Mouse (Mus musculus) lung, adult 2 months (tissue): Measurements from ENCODE around the gene Scp2. TPM values are rescaled to one million over a fixed set of nuclear protein-coding genes. Genes with fewer than 3 reads are reported as not detected.

Source experiments
- DNase-seq: peaks from one replicate; pipeline ENCODE4 v3.0.0; 2022
- H3K4me1 ChIP-seq: fragments of 200-500 bp; 2 replicates; pipeline ENCODE4 v1.6.1; 2011; ENCODE audit warnings: low read length; ENCODE audit not compliant: control insufficient read depth, insufficient read depth
- H3K4me3 ChIP-seq: fragments of 200-500 bp; replicated peaks from 2 replicates; pipeline ENCODE3; 2011; ENCODE audit warnings: low read depth, mild to moderate bottlenecking, control low read depth, low read length; ENCODE audit errors: extremely low read depth
- CTCF ChIP-seq: fragments of 200-500 bp; IDR thresholded peaks from 2 replicates; pipeline ENCODE4 v1.5.1; 2011; ENCODE audit warnings: mild to moderate bottlenecking, low read length, control low read depth; ENCODE audit not compliant: insufficient read depth
- POLR2A ChIP-seq: fragments of 200-500 bp; IDR thresholded peaks from 2 replicates; pipeline ENCODE4 v1.6.1; 2011; ENCODE audit warnings: low read depth, mild to moderate bottlenecking, control low read depth, low read length, borderline replicate concordance; ENCODE audit errors: extremely low read depth
- WGBS: fragments of 180-500 bp; shearing (Covaris S2); methylation state at CpG from one replicate; pipeline ENCODE4 v1.1.7; 2018; 5-methylcytosine and 5-hydroxymethylcytosine counted together
- polyA plus RNA-seq: library from polyadenylated mRNA; depleted of rRNA; stranded (reverse); fragments of >200 nt; gene quantifications from 2 replicates; pipeline ENCODE4 v1.2.3, GENCODE M21; 2012

The Scp2 gene
- polyA plus RNA-seq, 1 experiment = 185 TPM

DNA sequence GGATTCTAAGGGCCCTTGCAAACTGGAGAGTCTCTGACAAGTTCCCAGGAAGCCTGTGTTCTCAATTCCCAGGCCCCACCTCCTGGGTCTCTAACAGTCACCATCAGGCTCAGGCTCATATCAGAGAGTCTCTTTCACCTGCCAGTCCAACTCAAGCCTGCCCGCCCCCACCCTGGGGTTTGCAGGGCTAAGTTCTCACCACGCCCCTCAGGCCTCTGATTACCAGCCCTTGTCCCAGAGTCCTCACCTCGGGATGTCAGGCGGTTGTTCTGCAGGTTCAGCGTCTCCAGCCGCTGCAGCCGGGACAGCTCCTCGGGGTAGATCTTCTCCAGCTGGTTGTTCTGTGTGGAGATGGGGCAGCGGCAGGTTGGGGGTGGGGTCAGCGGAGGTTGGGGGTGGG is 119.5 kb downstream of the Scp2 start:
- TF ChIP-seq POLR2A = peak; percentile 30; the same call in 1 of the 2 replicates
- TF ChIP-seq CTCF = no peak
- WGBS = 36% methylated on average over 10 of the region's 10 CpGs
- Histone ChIP-seq H3K4me3 (no peak overlapping the region), H3K4me1 (no peaks in the 10 kb centered on the region; the same call in 1 of the 2 replicates)
- peak; percentile 48 for DNase-seq

DNA sequence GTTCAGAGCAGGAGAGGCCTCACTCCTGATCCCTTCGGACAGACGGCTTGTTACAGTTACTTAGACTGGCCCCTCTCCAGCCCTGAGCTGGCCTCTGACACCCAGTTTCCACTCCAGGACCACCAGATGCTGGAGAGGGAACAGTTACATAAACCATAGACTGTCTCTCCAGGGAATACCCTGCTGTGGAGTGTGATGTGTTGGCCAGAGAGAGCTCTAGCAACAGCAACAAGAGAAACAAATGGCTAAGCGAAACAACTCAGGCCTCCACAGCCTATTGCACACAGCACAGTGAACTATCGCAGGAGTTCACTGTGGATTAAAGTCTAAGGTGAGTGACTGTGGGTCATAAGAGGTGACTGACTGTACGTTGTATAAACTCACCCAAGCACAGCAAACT is 120.2 kb downstream of the Scp2 start:
- TF ChIP-seq CTCF (no peak), POLR2A (no peak)
- no peaks in the 10 kb centered on the region; the same call in 1 of the 2 replicates for H3K4me1 ChIP-seq
- DNase-seq = no peak
- no peak overlapping the region for H3K4me3 ChIP-seq
- 53% methylated on average over 5 of the region's 5 CpGs for WGBS

DNA sequence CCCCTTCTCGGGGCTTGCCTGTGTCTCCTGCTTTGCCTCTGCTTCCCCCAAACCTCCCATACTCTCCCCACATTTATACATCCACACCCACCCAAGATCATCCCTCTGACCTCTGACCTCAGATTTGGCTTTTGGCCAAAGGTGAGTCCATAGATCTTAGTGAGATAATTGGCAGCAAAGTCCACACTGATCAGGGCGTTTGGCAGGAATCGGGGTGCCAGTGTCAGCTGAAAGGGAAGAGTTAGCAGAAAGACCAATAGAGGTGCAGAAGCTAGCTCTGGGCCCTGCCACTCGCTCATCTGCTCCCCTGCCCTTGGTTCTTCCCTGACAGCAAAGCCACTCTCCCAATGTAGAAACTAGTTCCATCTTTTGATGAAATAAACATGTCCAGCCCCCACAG is 121.6 kb downstream of the Scp2 start:
- 81% methylated on average over 4 of the region's 4 CpGs for WGBS

DNA sequence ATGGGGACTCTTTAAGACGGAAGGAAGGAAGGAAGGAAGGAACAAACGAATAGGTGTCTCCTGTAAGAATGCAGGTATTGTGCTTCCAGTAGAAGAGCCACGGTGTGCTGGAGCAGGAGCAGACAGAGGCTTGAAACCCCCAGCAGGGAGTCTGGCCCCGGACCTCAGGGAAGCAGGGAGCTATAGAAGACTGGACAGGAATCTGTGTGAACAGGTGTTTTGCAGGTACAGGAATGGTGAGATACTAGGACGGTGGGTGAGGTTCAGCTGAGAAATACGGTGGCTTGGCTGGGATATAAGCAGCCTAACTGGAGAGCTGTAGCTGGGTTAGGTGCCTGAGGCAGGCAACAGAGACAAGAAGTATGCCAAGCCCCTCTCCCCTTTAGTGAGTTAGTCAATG is 124.6 kb downstream of the Scp2 start:
- no peak overlapping the region for H3K4me3 ChIP-seq
- 72% methylated on average over 6 of the region's 6 CpGs for WGBS
- TF ChIP-seq CTCF = no peak
- TF ChIP-seq POLR2A = no peak
- DNase-seq = no peak
- H3K4me1 ChIP-seq = peaks cover under 1% of the 10 kb centered on the region; the same call in 1 of the 2 replicates

More for the DNA sequence above, 121.6 kb downstream of the Scp2 start:
- Histone ChIP-seq H3K4me3 (no peak overlapping the region), H3K4me1 (no peaks in the 10 kb centered on the region; the same call in 1 of the 2 replicates)
- no peak for TF ChIP-seq CTCF
- TF ChIP-seq POLR2A = no peak
- DNase-seq = no peak

DNA sequence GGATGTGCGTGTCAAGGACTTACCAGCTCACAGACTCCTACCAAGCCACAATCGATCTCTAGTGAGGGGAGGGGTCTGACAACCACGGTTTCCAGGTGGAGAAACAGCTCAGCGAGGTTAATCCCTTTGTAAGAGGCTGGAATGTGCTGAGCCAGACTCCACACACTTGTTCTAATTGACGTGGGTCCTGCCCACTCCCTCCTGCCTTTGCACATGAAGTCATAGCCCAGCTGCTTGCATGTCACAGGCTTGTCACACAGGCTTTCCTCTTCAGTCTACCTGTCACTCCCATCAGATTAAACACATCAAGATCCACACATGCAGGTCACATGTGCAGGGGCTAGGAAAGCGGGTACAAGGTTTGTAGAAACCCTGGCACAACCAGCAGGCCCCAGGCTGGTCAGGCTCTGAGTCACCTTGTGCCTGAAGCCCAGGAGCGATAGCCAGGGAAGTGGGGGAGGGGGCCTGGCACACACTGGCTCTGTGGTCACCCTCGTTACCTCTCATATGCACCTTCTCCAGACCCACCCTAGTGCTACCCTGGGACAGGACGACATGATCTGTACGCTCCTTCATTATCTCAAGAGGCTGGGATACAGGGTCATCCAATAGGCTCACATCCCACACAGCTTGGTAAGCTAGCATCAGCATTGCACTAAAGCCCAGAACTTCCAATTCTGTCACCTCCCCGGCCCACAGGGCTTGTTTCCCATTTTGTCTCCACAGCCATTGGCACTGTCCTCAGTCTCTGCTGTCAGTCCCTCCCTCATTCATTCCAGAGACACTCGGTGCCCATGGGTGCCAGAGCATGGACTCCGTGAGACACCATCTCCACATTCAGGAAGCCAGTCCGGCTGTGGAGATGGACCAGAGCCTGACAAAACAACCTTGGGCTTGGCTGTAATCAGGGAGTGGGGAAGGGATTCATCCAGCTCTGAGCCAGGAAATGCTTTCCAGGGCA is 125.6 kb downstream of the Scp2 start:
- no peak for DNase-seq
- Histone ChIP-seq H3K4me3 (no peak overlapping the region), H3K4me1 (peaks cover 3% of the 10 kb centered on the region; the same call in 1 of the 2 replicates)
- WGBS = 47% methylated on average over 14 of the region's 14 CpGs
- no peak for TF ChIP-seq POLR2A
- no peak for TF ChIP-seq CTCF

DNA sequence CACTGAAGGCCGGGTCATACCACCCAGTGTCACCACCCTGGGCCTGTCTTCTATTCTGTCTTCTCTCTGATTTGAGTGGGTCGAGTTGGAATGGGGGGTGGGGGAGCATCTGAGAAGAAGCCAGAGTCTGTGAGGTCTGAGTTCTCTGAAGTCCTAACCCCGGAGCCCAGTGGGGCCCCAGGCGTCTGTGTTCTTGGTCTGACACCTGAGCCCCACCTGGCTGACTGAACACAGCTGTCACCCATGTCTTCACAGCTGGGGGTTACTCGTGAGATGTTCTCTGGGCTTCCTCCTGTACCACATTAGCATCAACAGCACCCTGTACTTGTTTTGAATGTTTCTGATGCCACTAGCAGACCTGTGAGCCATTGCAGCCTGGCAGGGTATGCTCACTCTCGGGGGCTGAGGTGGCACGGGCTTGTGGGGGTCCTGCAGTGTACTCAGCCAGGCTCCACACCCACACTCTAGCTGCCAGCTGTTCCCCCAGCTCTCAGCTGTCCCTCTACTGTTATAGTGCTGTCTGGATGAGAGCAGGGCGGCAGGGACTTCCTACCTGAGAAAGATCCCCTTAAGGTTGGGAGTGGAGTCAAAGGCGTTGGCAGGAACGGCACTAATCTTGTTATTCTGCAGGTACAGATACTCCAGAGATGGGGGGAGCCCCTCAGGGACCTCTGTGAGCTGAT is 126.4 kb downstream of the Scp2 start:
- Histone ChIP-seq H3K4me3 (no peak overlapping the region), H3K4me1 (peaks cover 3% of the 10 kb centered on the region; the same call in 1 of the 2 replicates)
- DNase-seq = no peak

DNA sequence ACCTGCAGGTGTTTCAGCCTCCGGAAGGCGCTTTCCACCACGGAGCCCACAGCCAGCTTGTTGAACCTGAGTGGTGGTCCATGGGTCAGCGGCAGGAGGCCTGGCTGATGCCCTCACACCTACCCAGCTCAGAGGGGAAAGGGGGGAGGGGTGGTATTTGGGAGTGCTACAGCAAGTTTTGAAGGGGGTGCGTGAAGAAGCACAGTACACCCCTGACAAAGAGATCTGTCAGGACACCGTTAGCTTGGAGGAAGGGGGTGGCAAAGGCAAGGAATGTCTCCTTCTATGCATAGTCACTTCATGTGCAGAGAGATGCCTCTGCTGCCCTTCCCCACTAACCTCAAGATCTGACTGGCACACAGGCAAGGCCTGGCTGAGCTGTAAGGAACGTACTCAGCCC is 127.0 kb downstream of the Scp2 start:
- TF ChIP-seq CTCF = no peak
- no peak for TF ChIP-seq POLR2A
- Histone ChIP-seq H3K4me3 (no peak overlapping the region), H3K4me1 (peaks cover 3% of the 10 kb centered on the region; the same call in 1 of the 2 replicates)
- 78% methylated on average over 7 of the region's 7 CpGs for WGBS
- DNase-seq = no peak

More for the DNA sequence above, 126.4 kb downstream of the Scp2 start:
- TF ChIP-seq POLR2A (no peak), CTCF (no peak)
- WGBS = 49% methylated on average over 10 of the region's 10 CpGs

DNA sequence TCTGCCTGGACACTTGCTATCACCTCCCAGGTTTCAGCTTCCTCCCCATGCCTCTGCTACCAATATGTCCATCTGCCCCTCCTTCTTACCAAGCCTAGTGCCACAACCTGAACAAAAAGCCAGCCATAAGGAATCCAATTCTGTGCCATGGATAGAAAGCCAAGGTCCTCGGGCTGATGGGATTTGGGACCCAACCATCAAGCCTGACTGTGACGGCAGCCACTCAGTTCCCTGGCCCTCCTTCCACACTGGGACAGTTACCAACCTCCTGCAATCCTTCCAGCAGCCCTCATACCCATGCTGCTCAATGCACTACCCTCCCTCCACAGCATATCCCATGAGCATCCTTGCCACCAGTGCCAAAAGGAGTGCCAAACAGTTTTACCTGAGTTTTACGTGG is 128.5 kb downstream of the Scp2 start:
- 76% methylated on average over 3 of the region's 3 CpGs for WGBS
- DNase-seq = no peak
- TF ChIP-seq CTCF (no peak), POLR2A (no peak)
- H3K4me3 ChIP-seq = no peak overlapping the region
- H3K4me1 ChIP-seq = peaks cover 3% of the 10 kb centered on the region; the same call in 1 of the 2 replicates

DNA sequence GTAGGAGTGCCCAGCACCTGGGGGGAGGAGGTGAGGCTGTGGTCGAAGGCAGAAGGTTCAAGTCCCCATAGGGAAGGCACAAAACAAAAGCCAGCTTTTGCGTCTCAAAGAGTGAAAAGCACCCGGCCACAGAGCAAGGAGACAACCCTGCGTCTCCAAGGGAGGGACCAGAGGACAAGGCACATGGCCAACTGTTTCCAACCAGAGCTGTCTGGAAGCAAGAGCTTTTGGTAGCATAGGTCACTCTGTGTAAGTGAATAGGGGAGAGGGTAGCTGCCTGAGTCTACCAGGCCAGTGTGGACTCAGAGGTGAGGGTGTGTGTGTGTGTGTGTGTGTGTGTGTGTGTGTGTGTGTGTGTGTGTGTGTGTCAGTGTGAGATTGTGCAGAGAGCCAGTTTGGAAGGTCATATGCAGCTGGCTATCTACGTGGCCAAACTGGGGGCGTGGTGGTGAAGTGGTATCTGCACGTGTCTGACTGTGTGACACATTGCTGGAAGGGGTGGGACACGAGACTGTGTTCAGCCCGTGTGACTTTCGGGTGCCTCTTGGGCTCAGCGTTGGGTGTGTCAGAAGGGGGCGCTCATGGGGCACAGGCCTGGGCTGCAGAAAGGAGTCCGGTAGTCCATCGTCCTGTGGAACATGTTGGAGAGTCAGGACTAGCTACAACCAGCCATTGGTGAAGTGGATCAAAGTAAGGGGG is 129.6 kb downstream of the Scp2 start:
- no peak overlapping the region for H3K4me3 ChIP-seq
- peak; percentile 60 for DNase-seq
- TF ChIP-seq POLR2A = no peak
- peak; percentile 57 for TF ChIP-seq CTCF
- peaks cover 3% of the 10 kb centered on the region; the same call in 1 of the 2 replicates for H3K4me1 ChIP-seq
- 57% methylated on average over 14 of the region's 14 CpGs for WGBS
